Mouse (Mus musculus) heart, postnatal 0 days (tissue): ENCODE results near the gene Pgm3.

Experiments
- CTCF ChIP-seq: IDR thresholded peaks from 2 replicates; pipeline ENCODE4 v1.5.1; 2016; ENCODE audit warnings: antibody characterized with exemption, control low read depth, low read depth
- EP300 ChIP-seq: IDR thresholded peaks from 2 replicates; pipeline ENCODE4 v1.6.1; 2016; ENCODE audit warnings: antibody characterized with exemption, low read depth

DNA sequence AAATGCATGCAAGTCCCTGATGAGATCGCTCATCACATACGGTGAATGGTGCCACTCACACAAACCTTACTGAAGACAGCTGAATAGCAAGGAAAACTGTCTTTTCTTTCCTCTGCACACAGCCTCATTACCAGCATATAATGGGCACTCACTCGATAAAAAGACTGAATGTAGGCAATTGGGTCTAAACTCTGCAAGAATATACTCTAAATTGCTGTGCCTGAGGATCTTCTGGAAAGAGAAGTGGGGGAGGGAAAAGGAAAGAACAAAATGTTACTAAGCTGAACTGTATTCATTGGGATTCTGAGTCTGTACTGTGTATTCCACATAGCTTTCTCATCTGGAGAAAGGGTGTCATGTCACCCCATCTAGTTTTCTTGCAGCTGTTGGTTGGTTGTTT lies 28.2 kb downstream of the Pgm3 start:
- no peak for TF ChIP-seq CTCF
- no peak for TF ChIP-seq EP300
